Mouse (Mus musculus) testis, adult 2 months (tissue): ENCODE data around the gene Arhgef28.

Experiments
- CTCF ChIP-seq: fragments of 200-500 bp; IDR thresholded peaks from 2 replicates; pipeline ENCODE4 v1.5.1; 2012; ENCODE audit warnings: low read depth, mild to moderate bottlenecking, inconsistent platforms, low read length, moderate library complexity; ENCODE audit not compliant: control insufficient read depth, insufficient read depth, insufficient replicate concordance
- POLR2A ChIP-seq: fragments of 200-500 bp; IDR thresholded peaks from 2 replicates; pipeline ENCODE4 v1.6.1; 2012; ENCODE audit warnings: low read depth, mild to moderate bottlenecking, inconsistent platforms, low read length, moderate library complexity; ENCODE audit not compliant: control insufficient read depth

DNA sequence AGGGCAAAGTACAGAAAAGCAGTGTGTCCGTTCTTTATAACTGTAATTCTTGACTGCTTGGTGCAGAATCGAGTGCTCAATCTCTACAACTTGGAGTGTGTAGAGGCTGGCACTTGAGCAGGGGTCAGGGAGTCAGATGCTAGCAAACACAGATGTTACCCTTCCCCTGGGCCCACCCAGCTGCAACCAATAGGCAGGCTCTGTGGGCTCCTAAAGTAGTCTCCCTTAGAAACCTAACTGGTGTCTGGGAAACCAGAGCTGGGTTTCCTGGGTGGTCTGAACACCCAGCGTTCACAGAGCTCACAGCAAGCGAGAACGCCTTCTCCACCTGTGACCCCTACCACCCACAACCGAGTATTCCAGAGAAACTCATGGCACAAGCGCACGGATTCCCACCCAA is 1.1 kb downstream of the Arhgef28 start:
- TF ChIP-seq POLR2A: no peak
- no peak for TF ChIP-seq CTCF
